Mouse (Mus musculus): ENCODE data around the gene Gnat2. TPM values are rescaled to one million over a fixed set of nuclear protein-coding genes. Genes with fewer than 3 reads are reported as not detected.
A peak's percentile ranks its signal among the peaks of the same experiment; 100 is the strongest.

Gene Gnat2
- total and polyA plus RNA-seq, 2 experiments from 2014 or later, result 0.25 TPM; not detected in 1

DNA sequence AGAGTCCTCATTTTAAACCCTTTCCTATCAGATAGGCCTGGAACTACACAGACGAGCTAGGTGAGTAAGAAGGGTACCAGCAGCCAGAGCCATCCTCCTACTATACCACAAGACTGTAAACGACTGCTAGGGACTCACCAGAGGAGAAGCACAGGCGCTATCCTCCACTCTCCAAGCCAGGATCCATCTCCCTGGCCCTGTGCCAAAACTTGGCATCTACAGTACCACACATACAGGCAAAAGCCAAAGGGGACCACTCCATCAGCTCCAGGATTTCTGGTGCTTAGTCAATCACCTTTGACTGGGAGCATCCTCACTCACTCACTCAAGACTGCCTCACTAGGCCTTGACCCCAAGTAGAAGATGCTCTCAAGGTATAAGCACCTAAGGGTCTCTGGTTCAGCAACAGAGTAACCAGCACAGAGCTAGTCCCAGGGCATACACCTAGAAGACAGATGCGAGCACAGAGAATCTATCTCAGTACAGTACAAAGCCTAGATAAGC is 8.6 kb upstream of the Gnat2 start:
- 67% methylated on average over 4 of the region's 4 CpGs for WGBS
- no peak for TF ChIP-seq CTCF (IDR thresholded peaks at IDR 0.05; ENCODE audit: low read depth)
- Histone ChIP-seq H3K4me1 (ENCODE audit: insufficient read depth, low read length) (peaks cover 30% of the 10 kb centered on the region), H3K36me3 (ENCODE audit: insufficient read depth, low read length) (peaks cover 5% of the 10 kb centered on the region; the same call in 1 of the 2 replicates), H3K4me2 (ENCODE audit: low read depth, low read length) (peak overlapping the region; percentile 100), H3K9ac (replicated peaks; ENCODE audit: low read length) (no peak overlapping the region), H3K27ac (no peak overlapping the region), H3K27me3 (ENCODE audit: insufficient read depth, low read length) (no peaks in the 10 kb centered on the region), H3K4me3 (ENCODE audit: low read length) (peak overlapping the region; percentile 51; the same call in 1 of the 2 replicates), H3K9me3 (ENCODE audit: low read length) (no peaks in the 10 kb centered on the region)
- ATAC-seq, result no peak
- no peak for DNase-seq (ENCODE audit: low spot score)

DNA sequence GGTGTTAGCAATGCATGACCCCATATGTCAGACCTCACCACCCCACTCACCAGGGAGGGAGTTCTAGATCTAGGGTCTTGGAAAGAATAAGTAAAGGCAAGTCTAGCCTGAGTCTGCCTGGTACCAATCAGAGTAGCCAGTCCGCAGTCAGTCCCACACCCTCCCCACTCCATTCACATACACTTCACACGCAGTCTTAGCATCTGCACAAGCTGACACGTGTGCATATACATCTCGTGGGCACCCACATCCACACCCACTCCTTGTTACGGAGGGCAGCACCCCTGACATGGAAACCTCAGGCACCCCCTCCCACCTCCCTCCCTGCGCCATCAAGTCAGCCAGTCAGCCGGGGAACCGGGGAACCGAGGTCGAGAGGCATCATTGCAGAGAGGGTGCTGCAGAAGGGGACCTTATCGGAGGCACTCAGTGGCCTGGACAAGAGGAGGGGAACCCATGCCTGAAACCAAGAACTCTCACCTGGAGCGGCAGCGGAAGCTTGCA is 7.8 kb upstream of the Gnat2 start:
- no peaks in the 10 kb centered on the region for H3K27me3 ChIP-seq (ENCODE audit: insufficient read depth, low read length)
- H3K9me3 ChIP-seq (ENCODE audit: low read length), result no peaks in the 10 kb centered on the region
- no peak for TF ChIP-seq CTCF (IDR thresholded peaks at IDR 0.05; ENCODE audit: low read depth)
- peak overlapping the region; percentile 51 for H3K4me3 ChIP-seq (ENCODE audit: low read length)
- H3K4me2 ChIP-seq (ENCODE audit: low read depth, low read length), result peak overlapping the region; percentile 100
- H3K36me3 ChIP-seq (ENCODE audit: insufficient read depth, low read length), result no peaks in the 10 kb centered on the region; the same call in 1 of the 2 replicates
- WGBS, result 10% methylated on average over 13 of the region's 13 CpGs
- peaks cover 30% of the 10 kb centered on the region for H3K4me1 ChIP-seq (ENCODE audit: insufficient read depth, low read length)
- DNase-seq (ENCODE audit: low spot score), result no peak
- ATAC-seq, result peak; percentile 22
- peak overlapping the region; percentile 82; the same call in 1 of the 2 replicates for H3K27ac ChIP-seq
- H3K9ac ChIP-seq (replicated peaks; ENCODE audit: low read length), result peak overlapping the region; percentile 68

DNA sequence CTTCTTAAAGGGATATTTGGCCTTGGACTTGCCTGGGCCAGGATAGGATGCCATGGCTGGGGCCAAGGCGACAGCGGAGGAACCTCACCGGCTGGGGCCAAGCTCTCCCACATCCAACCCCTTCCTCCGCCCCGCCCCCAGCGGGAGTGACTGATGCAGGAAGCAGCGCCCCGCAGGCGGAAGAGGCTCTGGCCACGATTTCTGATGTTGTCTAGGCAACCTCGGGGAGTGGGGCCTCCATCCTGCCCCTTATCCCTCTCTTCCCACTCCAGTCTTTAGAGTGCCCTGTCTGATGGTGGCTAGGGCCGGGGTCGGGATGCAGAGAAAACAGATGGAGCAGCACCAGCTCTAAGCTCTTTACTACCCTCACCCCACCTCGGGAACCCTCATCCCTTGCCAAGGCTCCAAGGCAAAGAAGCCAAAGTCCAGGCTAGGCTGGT is 7.3 kb upstream of the Gnat2 start:
- peak overlapping the region; percentile 100 for H3K4me2 ChIP-seq (ENCODE audit: low read depth, low read length)
- no peaks in the 10 kb centered on the region; the same call in 1 of the 2 replicates for H3K36me3 ChIP-seq (ENCODE audit: insufficient read depth, low read length)
- H3K4me1 ChIP-seq (ENCODE audit: insufficient read depth, low read length), result peaks cover 30% of the 10 kb centered on the region
- peak overlapping the region; percentile 82 for H3K27ac ChIP-seq
- TF ChIP-seq CTCF (IDR thresholded peaks at IDR 0.05; ENCODE audit: low read depth), result peak; percentile 58
- H3K4me3 ChIP-seq (ENCODE audit: low read length), result peak overlapping the region; percentile 51
- DNase-seq (ENCODE audit: low spot score) (peak; percentile 94), ATAC-seq (peak; percentile 86)
- H3K27me3 ChIP-seq (ENCODE audit: insufficient read depth, low read length), result no peaks in the 10 kb centered on the region
- peak overlapping the region; percentile 68 for H3K9ac ChIP-seq (replicated peaks; ENCODE audit: low read length)
- WGBS, result under 1% methylated on average over 14 of the region's 14 CpGs
- no peaks in the 10 kb centered on the region for H3K9me3 ChIP-seq (ENCODE audit: low read length)

DNA sequence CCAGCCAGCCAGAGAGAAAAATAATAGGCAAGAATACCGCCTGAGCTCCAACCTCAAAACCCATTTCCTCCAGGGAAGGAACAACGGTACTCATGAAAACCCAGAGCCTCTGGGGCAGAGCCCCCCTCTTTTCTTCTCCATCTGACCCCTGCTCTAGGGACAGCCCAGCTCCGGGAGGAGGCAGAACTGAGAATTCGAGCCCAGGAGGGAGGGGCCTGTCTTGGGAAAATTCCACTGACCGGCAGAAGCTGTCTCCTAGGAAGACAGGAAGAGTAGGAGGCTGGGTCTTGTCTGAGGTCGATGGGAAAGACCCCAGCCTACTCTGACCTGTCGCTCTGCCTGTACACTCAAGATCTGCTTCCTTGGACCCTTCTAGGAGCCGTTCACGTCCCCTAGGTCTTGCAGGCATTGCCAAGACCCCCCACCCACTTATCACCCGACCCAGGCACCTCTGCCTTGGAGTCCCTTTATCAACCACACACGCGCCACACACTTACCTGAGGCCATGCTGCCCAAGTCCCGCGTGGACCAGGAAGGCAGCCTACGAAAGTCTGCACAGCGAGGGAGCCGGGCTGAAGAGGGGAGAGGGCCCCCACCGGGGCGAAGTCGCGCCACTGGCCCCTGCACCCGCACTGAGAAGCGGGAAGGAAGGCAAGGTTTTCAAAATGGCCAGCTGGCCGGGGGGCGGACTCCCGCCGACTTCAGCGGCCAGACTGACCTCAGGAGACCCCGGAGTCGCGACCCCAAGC is 6.7 kb upstream of the Gnat2 start:
- peak; percentile 64 for ATAC-seq
- peaks cover 30% of the 10 kb centered on the region for H3K4me1 ChIP-seq (ENCODE audit: insufficient read depth, low read length)

DNA sequence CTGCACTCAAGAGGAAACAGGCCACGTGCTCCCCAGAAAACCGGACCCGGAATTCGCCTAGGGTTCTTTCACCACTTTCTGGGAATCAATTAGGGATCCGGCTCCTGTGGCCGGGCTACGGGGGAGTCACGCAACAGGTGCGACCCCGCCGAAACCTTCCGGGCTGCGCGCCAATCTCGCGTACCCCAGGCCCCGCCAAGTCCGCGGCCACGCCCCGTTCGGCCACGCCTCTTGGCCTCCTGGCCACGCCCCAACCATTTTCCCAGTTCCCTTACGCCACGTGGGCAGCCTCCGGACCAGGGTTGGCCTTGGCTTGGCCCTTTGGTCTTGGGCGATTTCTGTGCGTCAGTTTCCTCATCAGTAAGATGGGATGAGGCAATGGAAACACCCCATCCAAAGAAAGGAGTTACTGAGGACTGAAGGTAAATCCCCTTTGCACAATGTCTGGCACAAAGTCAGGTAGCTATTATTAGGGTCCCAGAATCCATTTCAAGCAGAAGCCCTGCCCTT is 6.1 kb upstream of the Gnat2 start, which contains the start of gene Ampd2:
TSS of gene Ampd2 (minus strand) at position 182 of the 510 bp plus-strand sequence.
- Histone ChIP-seq H3K9me3 (ENCODE audit: low read length) (no peaks in the 10 kb centered on the region), H3K4me3 (ENCODE audit: low read length) (peak within 1 kb of the TSS; percentile 51), H3K36me3 (ENCODE audit: insufficient read depth, low read length) (no peaks in the 10 kb centered on the region), H3K4me1 (ENCODE audit: insufficient read depth, low read length) (peaks cover 29% of the 10 kb centered on the region), H3K27me3 (ENCODE audit: insufficient read depth, low read length) (no peaks in the 10 kb centered on the region), H3K4me2 (ENCODE audit: low read depth, low read length) (peak within 1 kb of the TSS; percentile 100), H3K9ac (replicated peaks; ENCODE audit: low read length) (peak within 1 kb of the TSS; percentile 68), H3K27ac (peak within 1 kb of the TSS; percentile 82)
- 3% methylated on average over 29 of the region's 29 CpGs for WGBS
- ATAC-seq (0 out of 2 replicates have a peak, but pooled peaks have one; percentile 0), DNase-seq (ENCODE audit: low spot score) (peak; percentile 60)
- no peak for TF ChIP-seq CTCF (IDR thresholded peaks at IDR 0.05; ENCODE audit: low read depth)

More for the DNA sequence above, 6.7 kb upstream of the Gnat2 start:
- DNase-seq (ENCODE audit: low spot score), result peak; percentile 69
- Histone ChIP-seq H3K9me3 (ENCODE audit: low read length) (no peaks in the 10 kb centered on the region), H3K4me3 (ENCODE audit: low read length) (peak overlapping the region; percentile 51), H3K36me3 (ENCODE audit: insufficient read depth, low read length) (no peaks in the 10 kb centered on the region), H3K9ac (replicated peaks; ENCODE audit: low read length) (peak overlapping the region; percentile 68), H3K27me3 (ENCODE audit: insufficient read depth, low read length) (no peaks in the 10 kb centered on the region), H3K4me2 (ENCODE audit: low read depth, low read length) (peak overlapping the region; percentile 100), H3K27ac (peak overlapping the region; percentile 82)
- TF ChIP-seq CTCF (IDR thresholded peaks at IDR 0.05; ENCODE audit: low read depth), result no peak
- WGBS, result under 1% methylated on average over 31 of the region's 31 CpGs

DNA sequence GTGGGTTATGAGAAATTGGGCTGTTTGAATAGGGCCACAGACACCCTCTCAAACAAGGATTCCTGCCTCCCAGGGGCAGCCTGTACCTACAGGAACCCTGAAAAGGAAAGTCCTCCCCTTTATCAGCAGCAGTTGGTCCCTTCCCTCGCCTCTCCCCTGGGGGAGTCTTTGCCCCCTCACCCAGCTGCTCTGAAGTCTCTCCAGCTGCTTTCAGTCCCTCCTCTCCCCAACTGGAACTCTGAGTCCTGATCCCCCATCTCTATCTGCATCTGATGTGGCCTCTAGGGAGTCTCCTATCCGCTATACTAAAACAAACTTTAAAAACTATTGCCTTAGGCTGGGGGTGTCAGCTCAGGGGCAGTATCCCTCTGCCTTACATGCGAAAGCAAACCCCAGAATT is 5.3 kb upstream of the Gnat2 start:
- 80% methylated on average over 3 of the region's 3 CpGs for WGBS
- Histone ChIP-seq H3K9me3 (ENCODE audit: low read length) (no peaks in the 10 kb centered on the region), H3K4me2 (ENCODE audit: low read depth, low read length) (no peak overlapping the region), H3K27ac (no peak overlapping the region), H3K9ac (replicated peaks; ENCODE audit: low read length) (no peak overlapping the region), H3K4me3 (ENCODE audit: low read length) (no peak overlapping the region), H3K36me3 (ENCODE audit: insufficient read depth, low read length) (no peaks in the 10 kb centered on the region), H3K4me1 (ENCODE audit: insufficient read depth, low read length) (peaks cover 26% of the 10 kb centered on the region), H3K27me3 (ENCODE audit: insufficient read depth, low read length) (no peaks in the 10 kb centered on the region)
- no peak for DNase-seq (ENCODE audit: low spot score)
- TF ChIP-seq CTCF (IDR thresholded peaks at IDR 0.05; ENCODE audit: low read depth), result no peak
- no peak for ATAC-seq
